Mouse (Mus musculus): ENCODE measurements at regions not wholly inside any gene's neighbourhood (a gene's known extent, or its start where the extent isn't known, plus 50 kb on each side); places are given as distances from the start of the nearest gene placed in this dataset.

DNA sequence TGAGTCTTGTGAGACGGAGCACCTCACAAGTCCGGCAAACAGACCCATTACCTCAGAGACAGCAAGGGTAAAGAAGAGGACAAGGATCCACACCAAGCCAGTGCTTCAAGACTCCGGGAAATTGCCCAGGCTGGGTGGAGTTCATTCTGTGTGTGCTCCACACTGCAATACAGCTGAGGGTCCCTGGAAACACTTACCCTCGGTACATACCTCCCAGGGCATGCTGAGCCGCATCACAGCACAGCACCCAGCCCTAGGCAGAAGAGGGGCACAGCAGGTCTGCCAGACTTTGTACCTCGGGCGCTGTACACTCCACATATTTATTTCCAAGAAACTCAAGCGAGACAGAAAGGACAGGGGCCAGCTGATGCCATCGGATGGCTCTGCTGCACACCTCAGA lies 54.5 kb upstream of the Cmc1 start:
- no peak overlapping the region for H3K4me2 ChIP-seq
- no peak overlapping the region for H3K27ac ChIP-seq (replicated peaks)
- H3K36me3 ChIP-seq, result no peaks in the 10 kb centered on the region
- H3K4me1 ChIP-seq, result no peaks in the 10 kb centered on the region
- H3K9me3 ChIP-seq (replicated peaks), result no peaks in the 10 kb centered on the region
- no peak overlapping the region for H3K4me3 ChIP-seq (replicated peaks)
- H3K27me3 ChIP-seq (replicated peaks), result no peaks in the 10 kb centered on the region
- no peak for ATAC-seq (ENCODE audit: low FRiP score)
- WGBS, result 93% methylated on average over 9 of the region's 9 CpGs
- no peak overlapping the region for H3K9ac ChIP-seq (replicated peaks)

DNA sequence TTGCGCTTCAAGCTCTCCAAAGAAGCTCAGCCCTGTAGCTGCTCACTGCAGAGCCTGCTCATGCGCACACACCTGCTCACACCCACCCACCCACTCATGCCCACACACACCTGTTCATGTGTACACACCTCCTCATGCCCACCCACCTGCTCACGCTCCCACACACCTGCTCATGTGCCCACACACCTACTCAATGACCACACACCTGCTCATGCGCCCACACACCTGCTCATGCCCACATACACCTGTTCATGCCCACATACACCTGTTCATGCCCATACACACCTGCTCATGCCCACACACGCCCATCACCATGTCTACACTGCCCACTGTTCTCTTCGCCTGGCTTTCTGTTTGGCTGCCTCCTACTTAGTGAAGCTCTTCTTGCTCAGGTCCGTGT lies 56.5 kb upstream of the Cmc1 start:
- ATAC-seq (ENCODE audit: low FRiP score), result no peak
- Histone ChIP-seq H3K27ac (replicated peaks) (no peak overlapping the region), H3K9ac (replicated peaks) (no peak overlapping the region), H3K4me2 (no peak overlapping the region), H3K27me3 (replicated peaks) (no peaks in the 10 kb centered on the region), H3K36me3 (no peaks in the 10 kb centered on the region), H3K4me3 (replicated peaks) (no peak overlapping the region), H3K9me3 (replicated peaks) (no peaks in the 10 kb centered on the region), H3K4me1 (no peaks in the 10 kb centered on the region)
- 91% methylated on average over 7 of the region's 7 CpGs for WGBS

DNA sequence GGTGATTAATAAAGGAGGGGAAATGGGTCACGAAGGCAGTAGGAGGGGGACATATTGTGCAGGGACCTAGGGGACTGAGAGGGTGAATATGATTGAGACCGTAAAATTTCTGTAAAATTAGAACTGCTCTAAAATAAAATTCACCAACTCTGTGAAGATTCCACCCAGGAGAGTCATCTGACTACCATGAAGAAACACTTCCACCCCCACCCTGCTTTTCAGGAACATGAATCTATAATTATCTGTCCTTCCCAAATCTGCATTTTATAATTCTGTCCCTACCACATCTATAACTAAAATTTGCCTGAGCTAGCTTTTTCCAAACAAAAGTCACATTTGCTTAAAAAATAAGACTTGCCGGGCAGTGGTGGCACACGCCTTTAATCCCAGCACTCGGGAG lies 69.7 kb upstream of the Cmc1 start:
- WGBS, result 88% methylated on average over 5 of the region's 5 CpGs
- H3K27ac ChIP-seq (replicated peaks), result no peak overlapping the region
- H3K9ac ChIP-seq (replicated peaks), result no peak overlapping the region

DNA sequence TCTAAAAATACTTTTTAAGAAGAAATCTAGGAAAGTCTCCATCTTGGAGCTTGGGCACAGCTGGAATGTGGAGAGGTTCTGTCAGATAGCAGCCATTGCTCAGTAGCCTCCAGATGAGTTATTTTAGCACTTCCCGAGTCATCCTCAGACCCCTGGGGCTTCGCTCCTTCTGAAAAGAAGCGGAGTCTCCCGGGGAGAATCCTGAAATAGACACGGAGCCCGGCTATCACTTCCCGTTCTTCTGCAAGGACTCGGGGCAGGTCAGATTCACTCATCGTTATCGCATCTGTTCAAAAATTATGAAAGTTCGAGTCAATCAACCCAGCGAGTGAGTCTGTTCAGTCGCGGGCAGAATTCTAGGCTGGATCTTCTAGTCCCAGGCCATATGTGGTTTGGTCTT lies 71.2 kb upstream of the Cmc1 start:
- ATAC-seq (ENCODE audit: low FRiP score), result no peak
- Histone ChIP-seq H3K27ac (replicated peaks) (no peak overlapping the region), H3K9me3 (replicated peaks) (no peaks in the 10 kb centered on the region), H3K36me3 (no peaks in the 10 kb centered on the region), H3K4me3 (replicated peaks) (no peak overlapping the region), H3K27me3 (replicated peaks) (no peaks in the 10 kb centered on the region), H3K4me2 (no peak overlapping the region), H3K4me1 (no peaks in the 10 kb centered on the region), H3K9ac (replicated peaks) (no peak overlapping the region)
- WGBS, result 84% methylated on average over 14 of the region's 14 CpGs

More for the DNA sequence above, 69.7 kb upstream of the Cmc1 start:
- H3K4me1 ChIP-seq, result no peaks in the 10 kb centered on the region
- no peak overlapping the region for H3K4me2 ChIP-seq
- H3K4me3 ChIP-seq (replicated peaks), result no peak overlapping the region
- no peak for ATAC-seq (ENCODE audit: low FRiP score)
- H3K27me3 ChIP-seq (replicated peaks), result no peaks in the 10 kb centered on the region
- H3K36me3 ChIP-seq, result no peaks in the 10 kb centered on the region
- no peaks in the 10 kb centered on the region for H3K9me3 ChIP-seq (replicated peaks)

DNA sequence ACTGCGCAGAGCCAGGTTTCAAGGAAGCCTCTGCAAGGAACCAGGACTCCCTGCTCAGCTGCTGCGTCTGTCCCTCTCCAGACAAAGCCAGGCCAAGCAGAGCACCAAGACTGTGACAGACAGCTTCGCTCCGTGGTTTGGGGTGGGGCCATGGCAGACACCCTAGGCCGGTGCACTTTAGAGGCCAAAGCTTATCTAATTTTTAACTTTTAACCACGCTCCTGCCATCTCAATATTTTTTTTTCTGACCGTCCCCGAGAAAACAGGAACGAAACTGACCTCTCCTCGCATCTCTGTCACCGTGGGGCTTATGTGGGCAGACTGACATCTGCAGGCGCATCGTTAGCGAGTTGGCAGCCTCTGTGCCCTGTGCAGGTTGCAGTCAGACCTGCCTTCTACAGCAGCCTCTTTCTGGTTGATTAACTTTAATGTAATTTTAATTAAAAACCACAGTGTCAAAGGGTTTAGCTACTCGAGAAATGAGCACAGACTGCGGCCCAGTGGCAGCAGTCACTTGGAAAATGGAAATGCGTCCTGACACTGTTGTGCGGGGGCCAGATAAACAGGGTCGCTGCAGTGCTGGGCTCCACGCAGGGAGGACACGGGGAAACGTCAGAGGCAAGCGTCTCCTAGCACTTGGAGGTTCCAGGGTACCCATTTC lies 77.6 kb upstream of the Cmc1 start:
- H3K36me3 ChIP-seq, result no peaks in the 10 kb centered on the region
- WGBS, result 41% methylated on average over 23 of the region's 23 CpGs
- no peaks in the 10 kb centered on the region for H3K9me3 ChIP-seq (replicated peaks)
- no peak overlapping the region for H3K4me2 ChIP-seq
- no peak overlapping the region for H3K4me3 ChIP-seq (replicated peaks)
- H3K27ac ChIP-seq (replicated peaks), result no peak overlapping the region; the same call in 1 of the 2 replicates
- no peak for ATAC-seq (ENCODE audit: low FRiP score)
- H3K4me1 ChIP-seq, result peaks cover 16% of the 10 kb centered on the region
- no peaks in the 10 kb centered on the region for H3K27me3 ChIP-seq (replicated peaks)
- no peak overlapping the region for H3K9ac ChIP-seq (replicated peaks)

DNA sequence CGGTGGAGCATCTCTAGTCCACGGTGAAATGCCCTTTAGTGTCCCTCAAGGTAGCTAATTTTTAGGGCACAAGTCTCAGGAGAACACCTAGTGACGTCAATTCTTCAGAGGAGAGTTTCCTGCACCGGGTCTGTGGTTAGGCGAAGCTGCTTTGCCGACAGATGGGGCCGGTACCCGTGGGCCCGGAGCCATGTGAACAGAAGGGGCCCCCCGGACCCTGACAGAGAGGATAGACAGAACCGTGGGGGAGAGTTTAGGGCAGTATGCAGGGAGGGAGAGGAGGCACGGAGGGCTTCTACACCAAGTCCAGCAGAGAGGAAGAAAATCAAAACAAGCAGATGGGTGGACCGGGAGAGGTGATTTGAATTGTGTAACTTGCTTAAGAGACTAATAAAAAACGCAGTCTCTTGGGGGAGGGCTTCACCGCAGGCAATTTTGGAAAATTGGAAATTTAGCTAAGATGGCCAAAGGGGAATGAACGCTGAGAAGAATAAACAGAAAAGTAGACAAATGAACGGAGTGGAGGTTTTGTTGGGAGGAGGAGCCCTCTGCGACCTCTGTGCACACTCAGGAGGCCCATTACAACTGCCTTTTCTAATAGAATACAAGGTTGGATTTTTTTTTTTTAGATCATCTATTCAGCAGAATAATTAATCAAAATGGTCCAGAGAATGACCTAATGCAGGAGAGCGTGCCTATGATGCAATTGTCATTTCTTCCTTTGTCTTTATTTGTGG lies 78.9 kb upstream of the Cmc1 start:
- Histone ChIP-seq H3K4me1 (peaks cover 16% of the 10 kb centered on the region), H3K27me3 (replicated peaks) (no peaks in the 10 kb centered on the region), H3K9me3 (replicated peaks) (no peaks in the 10 kb centered on the region), H3K36me3 (no peaks in the 10 kb centered on the region), H3K27ac (replicated peaks) (no peak overlapping the region), H3K9ac (replicated peaks) (no peak overlapping the region), H3K4me3 (replicated peaks) (no peak overlapping the region), H3K4me2 (0 out of 2 replicates have a peak overlapping the region, but pooled peaks have one; percentile 2)
- WGBS, result 35% methylated on average over 19 of the region's 19 CpGs
- ATAC-seq (ENCODE audit: low FRiP score), result no peak; the same call in 1 of the 2 replicates

DNA sequence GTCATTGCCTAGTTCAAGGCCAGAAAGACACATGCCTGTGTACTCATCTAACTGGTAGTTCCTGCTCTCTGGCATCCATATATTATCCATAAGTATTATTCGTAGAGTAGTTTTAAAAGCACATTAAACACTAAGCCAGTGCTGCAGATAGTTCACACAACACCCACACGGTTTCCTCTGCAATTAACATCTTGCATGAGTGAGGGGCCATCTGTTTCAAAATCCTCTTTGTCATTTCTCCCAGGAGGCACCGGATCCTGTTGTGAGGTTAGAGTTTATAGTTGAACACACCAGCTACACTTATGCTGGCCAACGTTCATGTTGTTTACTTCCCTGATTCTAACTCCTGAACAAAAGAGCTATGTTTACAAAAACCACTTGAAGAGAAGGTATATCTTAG lies 90.7 kb upstream of the Cmc1 start:
- WGBS, result 55% methylated on average over 4 of the region's 4 CpGs
- no peaks in the 10 kb centered on the region for H3K9me3 ChIP-seq (replicated peaks)

DNA sequence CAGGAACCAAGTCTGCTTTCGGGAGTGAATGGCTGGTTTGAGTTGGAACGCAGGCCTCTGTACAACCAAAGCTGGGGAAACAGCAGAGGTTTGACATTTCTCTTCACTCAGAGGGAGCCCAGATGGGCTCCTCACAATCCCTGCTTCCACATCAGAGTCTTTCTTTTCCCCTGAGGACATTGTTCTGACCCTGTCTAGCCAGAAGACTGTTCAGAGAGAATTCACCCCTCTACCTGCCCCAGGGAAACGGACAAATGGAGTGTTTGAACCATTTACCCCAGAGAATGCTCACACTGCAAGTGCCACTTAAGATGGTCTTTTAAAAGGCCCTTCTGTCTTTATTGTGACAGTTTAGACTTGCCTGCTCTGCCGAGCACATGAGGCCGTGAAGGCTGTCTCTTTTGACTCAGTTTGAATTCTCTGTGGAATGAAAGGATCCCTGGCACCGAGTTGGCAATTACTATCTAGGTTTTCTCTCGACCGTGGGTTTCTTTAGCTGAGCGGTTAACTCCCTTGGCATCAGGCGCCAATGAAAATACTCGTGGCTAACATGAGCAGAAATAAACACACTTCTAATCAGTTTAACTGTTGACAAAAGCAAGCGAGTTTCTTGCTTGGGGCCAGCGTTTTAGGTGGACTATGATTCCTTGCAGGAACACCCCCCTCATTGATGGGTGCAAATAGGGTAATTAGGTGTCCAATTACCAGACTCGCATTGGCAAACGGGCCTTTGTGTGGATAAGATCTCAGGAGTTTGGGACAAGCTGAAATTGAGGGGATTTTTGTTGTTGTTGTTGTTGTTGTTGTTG lies 97.0 kb upstream of the Cmc1 start:
- Histone ChIP-seq H3K9me3 (replicated peaks) (no peaks in the 10 kb centered on the region), H3K9ac (replicated peaks) (no peak overlapping the region), H3K4me2 (0 out of 2 replicates have a peak overlapping the region, but pooled peaks have one; percentile 7), H3K36me3 (no peaks in the 10 kb centered on the region), H3K27me3 (replicated peaks) (no peaks in the 10 kb centered on the region), H3K4me3 (replicated peaks) (no peak overlapping the region), H3K4me1 (peaks cover 6% of the 10 kb centered on the region), H3K27ac (replicated peaks) (no peak overlapping the region)
- 23% methylated on average over 15 of the region's 15 CpGs for WGBS
- no peak for ATAC-seq (ENCODE audit: low FRiP score)

More for the DNA sequence above, 90.7 kb upstream of the Cmc1 start:
- no peak for ATAC-seq (ENCODE audit: low FRiP score)
- Histone ChIP-seq H3K36me3 (no peaks in the 10 kb centered on the region), H3K9ac (replicated peaks) (no peak overlapping the region), H3K27me3 (replicated peaks) (no peaks in the 10 kb centered on the region), H3K4me3 (replicated peaks) (no peak overlapping the region), H3K4me2 (no peak overlapping the region), H3K27ac (replicated peaks) (no peak overlapping the region), H3K4me1 (no peaks in the 10 kb centered on the region)

DNA sequence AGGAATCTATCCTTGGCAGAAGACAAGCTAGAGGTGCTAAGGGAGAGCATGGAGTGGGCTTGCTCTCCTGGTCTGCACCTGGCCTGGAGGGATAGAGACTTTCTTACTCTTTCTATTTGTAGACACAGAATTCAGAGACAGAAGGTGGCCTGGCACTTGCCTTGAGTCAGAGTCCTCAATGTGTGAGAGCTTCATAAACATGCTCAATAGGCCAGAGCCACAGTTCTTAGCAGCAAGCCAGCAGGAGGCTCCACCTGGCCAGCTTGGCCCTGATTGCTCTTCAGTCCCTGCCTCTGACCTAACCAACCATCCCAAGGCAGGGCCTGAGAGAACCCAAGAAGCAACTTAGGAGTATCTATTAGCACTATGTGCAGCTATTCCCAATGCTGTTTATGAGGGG lies 103.9 kb upstream of the Cmc1 start:
- Histone ChIP-seq H3K9me3 (replicated peaks) (no peaks in the 10 kb centered on the region), H3K4me1 (peaks cover 7% of the 10 kb centered on the region), H3K27me3 (replicated peaks) (no peaks in the 10 kb centered on the region), H3K27ac (replicated peaks) (no peak overlapping the region), H3K4me2 (no peak overlapping the region), H3K9ac (replicated peaks) (no peak overlapping the region), H3K36me3 (no peaks in the 10 kb centered on the region), H3K4me3 (replicated peaks) (no peak overlapping the region)
- ATAC-seq (ENCODE audit: low FRiP score), result no peak

DNA sequence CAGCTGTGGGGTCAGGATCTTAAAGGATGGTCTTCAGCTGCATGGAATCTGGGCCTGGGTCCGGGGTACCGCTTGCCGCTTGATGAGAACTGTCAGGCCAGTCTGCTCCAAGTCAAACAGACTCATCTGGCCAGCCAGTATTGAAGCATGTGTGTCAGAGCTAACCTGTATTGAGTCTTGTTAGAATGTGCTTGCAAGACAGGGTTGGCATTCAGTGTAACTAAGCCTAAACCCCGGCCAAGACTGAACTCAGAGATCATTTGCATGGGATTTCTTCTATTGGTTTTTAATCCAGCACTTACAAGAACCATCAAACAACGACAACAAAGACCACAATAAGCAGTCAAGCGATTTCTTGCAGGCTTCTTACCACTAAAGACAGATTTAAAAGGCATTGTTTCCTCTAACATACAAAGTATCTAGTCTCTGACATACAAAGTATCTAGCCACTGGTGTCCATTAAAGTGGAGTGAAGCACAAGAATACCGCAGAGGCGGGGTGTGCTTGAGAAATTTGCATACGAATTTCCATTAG lies 105.3 kb upstream of the Cmc1 start:
- Histone ChIP-seq H3K4me2 (no peak overlapping the region), H3K36me3 (no peaks in the 10 kb centered on the region), H3K4me1 (peaks cover 7% of the 10 kb centered on the region), H3K9ac (replicated peaks) (no peak overlapping the region), H3K27me3 (replicated peaks) (no peaks in the 10 kb centered on the region), H3K4me3 (replicated peaks) (no peak overlapping the region), H3K9me3 (replicated peaks) (no peaks in the 10 kb centered on the region), H3K27ac (replicated peaks) (no peak overlapping the region)
- ATAC-seq (ENCODE audit: low FRiP score), result peak; percentile 11; the same call in 1 of the 2 replicates
- 38% methylated on average over 9 of the region's 9 CpGs for WGBS

DNA sequence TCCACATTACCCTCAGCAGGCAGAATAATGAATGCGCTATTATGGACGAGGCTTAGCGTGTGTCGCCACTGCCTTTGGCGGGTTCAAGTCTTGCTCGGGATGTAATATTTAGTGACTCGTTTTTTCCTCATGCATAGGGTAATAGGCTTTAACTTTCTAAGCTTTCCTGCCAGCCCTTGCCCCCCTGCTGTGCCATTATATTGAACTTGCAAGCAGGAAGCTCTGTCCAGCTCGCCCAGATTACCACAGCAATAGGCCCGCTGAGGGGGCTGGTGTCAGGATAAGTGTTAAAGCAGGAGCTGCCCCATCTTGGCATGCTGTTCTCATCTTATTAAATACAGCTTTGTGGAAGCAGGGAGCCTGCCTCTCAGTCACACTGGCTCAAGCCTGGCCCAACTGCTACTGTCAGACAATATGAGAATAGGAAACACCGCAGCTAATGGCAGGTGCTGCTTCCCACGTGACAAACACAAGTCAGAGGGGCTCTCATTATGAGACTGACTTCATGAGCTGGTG lies 105.8 kb upstream of the Cmc1 start:
- no peak overlapping the region for H3K9ac ChIP-seq (replicated peaks)
- H3K27ac ChIP-seq (replicated peaks), result no peak overlapping the region
- H3K27me3 ChIP-seq (replicated peaks), result no peaks in the 10 kb centered on the region
- WGBS, result 6% methylated on average over 11 of the region's 11 CpGs
- ATAC-seq (ENCODE audit: low FRiP score), result peak; percentile 57
- peaks cover 7% of the 10 kb centered on the region for H3K4me1 ChIP-seq
- H3K4me2 ChIP-seq, result peak overlapping the region; percentile 7; the same call in 1 of the 2 replicates
- no peaks in the 10 kb centered on the region for H3K36me3 ChIP-seq
- H3K4me3 ChIP-seq (replicated peaks), result no peak overlapping the region
- H3K9me3 ChIP-seq (replicated peaks), result no peaks in the 10 kb centered on the region
